Mouse (Mus musculus): ENCODE data around the gene Diaph3.
A peak's percentile ranks its signal among the peaks of the same experiment; 100 is the strongest.

Gene Diaph3

GRCm38 (mm10) chr14:87083911-87084310, 57.1 kb downstream of the Diaph3 start:
- DNase-seq (ENCODE audit: low spot score): no peak

GRCm38 (mm10) chr14:87079725-87080124, 61.3 kb downstream of the Diaph3 start:
- DNase-seq (ENCODE audit: low spot score): no peak

GRCm38 (mm10) chr14:87075021-87075531, 66.0 kb downstream of the Diaph3 start:
- no peak for DNase-seq (ENCODE audit: low spot score)

GRCm38 (mm10) chr14:87064281-87064680, 76.8 kb downstream of the Diaph3 start:
- DNase-seq (ENCODE audit: low spot score): no peak

- DNase-seq (ENCODE audit: low spot score): no peak
Observed at GRCm38 (mm10) chr14:87056169-87056568, 84.9 kb downstream of the Diaph3 start.

- no peak for DNase-seq (ENCODE audit: low spot score)
Observed at GRCm38 (mm10) chr14:87051187-87051586, 89.8 kb downstream of the Diaph3 start.

- DNase-seq (ENCODE audit: low spot score): no peak
Observed at GRCm38 (mm10) chr14:87044401-87044806, 96.6 kb downstream of the Diaph3 start.

- no peak for DNase-seq (ENCODE audit: low spot score)
Observed at GRCm38 (mm10) chr14:87020240-87020639, 120.8 kb downstream of the Diaph3 start.

GRCm38 (mm10) chr14:87019687-87020086, 121.3 kb downstream of the Diaph3 start:
- peak; percentile 48 for DNase-seq (ENCODE audit: low spot score)

GRCm38 (mm10) chr14:86997318-86997717, 143.7 kb downstream of the Diaph3 start:
- no peak for DNase-seq (ENCODE audit: low spot score)

GRCm38 (mm10) chr14:86951169-86951568, 189.9 kb downstream of the Diaph3 start:
- DNase-seq (ENCODE audit: low spot score): no peak

GRCm38 (mm10) chr14:86937953-86938352, 203.1 kb downstream of the Diaph3 start:
- no peak for DNase-seq (ENCODE audit: low spot score)

GRCm38 (mm10) chr14:86936424-86936823, 204.6 kb downstream of the Diaph3 start:
- no peak for DNase-seq (ENCODE audit: low spot score)

- no peak for DNase-seq (ENCODE audit: low spot score)
Observed at GRCm38 (mm10) chr14:86930763-86931162, 210.3 kb downstream of the Diaph3 start.

GRCm38 (mm10) chr14:86926827-86927226, 214.2 kb downstream of the Diaph3 start:
- DNase-seq (ENCODE audit: low spot score): no peak

GRCm38 (mm10) chr14:86898898-86899297, 242.1 kb downstream of the Diaph3 start:
- DNase-seq (ENCODE audit: low spot score): peak; percentile 31

- peak; percentile 5 for DNase-seq (ENCODE audit: low spot score)
Observed at GRCm38 (mm10) chr14:86889070-86889804, 251.8 kb downstream of the Diaph3 start.

GRCm38 (mm10) chr14:86885417-86886098, 255.5 kb downstream of the Diaph3 start:
- DNase-seq (ENCODE audit: low spot score): no peak

GRCm38 (mm10) chr14:86869536-86869935, 271.5 kb downstream of the Diaph3 start:
- DNase-seq (ENCODE audit: low spot score): peak; percentile 69

GRCm38 (mm10) chr14:86867143-86867542, 273.9 kb downstream of the Diaph3 start:
- DNase-seq (ENCODE audit: low spot score): no peak

GRCm38 (mm10) chr14:86864053-86864452, 277.0 kb downstream of the Diaph3 start:
- DNase-seq (ENCODE audit: low spot score): no peak

GRCm38 (mm10) chr14:86861277-86861946, 279.6 kb downstream of the Diaph3 start:
- no peak for DNase-seq (ENCODE audit: low spot score)

Measured in adipocyte (in vitro differentiated cells).